Mouse (Mus musculus): ENCODE measurements around the gene Ankrd34a. TPM values are rescaled to one million over a fixed set of nuclear protein-coding genes. Genes with fewer than 3 reads are reported as not detected.
A peak's percentile ranks its signal among the peaks of the same experiment; 100 is the strongest.

Gene Ankrd34a
- total and polyA plus RNA-seq, 2 experiments from 2014 or later: 1.2 to 6.8 TPM

DNA sequence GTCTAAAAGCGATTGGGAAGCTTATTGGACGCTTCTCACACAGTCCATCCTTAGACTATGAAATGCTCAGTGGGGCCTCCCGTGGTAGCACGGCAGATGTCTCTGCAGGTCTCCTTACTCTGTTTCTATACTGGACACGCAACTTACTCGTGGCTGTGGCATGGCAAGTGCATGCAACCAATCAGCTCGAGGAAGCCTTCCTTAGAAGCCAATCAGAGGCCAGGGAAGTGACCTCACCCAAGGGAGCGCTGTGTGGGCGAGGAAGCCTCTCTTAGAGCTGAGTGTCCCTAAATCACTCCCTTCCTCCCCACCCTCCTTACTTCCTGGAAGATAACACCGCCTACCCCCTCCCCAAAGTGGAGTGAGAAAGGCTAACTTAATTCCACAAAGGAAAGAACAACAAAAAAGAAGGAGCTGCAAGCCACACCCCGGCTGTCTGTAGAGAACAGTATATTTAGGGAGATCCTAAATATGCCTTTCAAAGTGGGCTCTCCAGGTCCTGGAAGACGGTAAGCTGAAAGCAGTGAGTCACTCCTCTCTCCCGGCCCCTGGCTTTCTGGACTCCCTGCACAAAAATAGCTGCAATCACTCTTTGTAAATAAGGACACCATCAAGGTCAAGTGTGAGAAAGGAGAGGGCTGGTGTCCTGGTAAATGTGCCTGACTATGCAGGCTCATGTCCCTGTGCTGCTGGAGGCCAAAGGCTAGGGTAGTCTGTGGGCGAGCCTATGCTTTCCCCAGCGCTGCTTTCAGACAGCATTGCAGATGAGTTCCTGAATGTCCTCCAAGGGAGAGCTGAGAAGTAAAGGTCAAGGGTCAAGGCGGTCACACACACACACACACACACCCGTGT, 19.5 kb upstream of the Ankrd34a start, which contains the start of gene Gm16253:
Gene Gm16253, plus strand, starts transcription at position 295 of the 852 bp plus-strand sequence.
- TF ChIP-seq EP300 (IDR thresholded peaks at IDR 0.05; ENCODE audit: low read depth) (0 out of 2 replicates have a peak, but pooled peaks have one; percentile 67), CTCF (IDR thresholded peaks at IDR 0.05; ENCODE audit: low read depth) (peak; percentile 32)
- WGBS: 6% methylated on average over 17 of the region's 17 CpGs
- Histone ChIP-seq H3K9ac (replicated peaks; ENCODE audit: low read depth, low read length) (peak within 1 kb of the TSS; percentile 61), H3K4me2 (ENCODE audit: low read depth, low read length) (peak within 1 kb of the TSS; percentile 40), H3K4me1 (ENCODE audit: control insufficient read depth, insufficient read depth) (peaks cover 68% of the 10 kb centered on the region), H3K4me3 (ENCODE audit: low read depth, low read length) (peak within 1 kb of the TSS; percentile 6), H3K27ac (ENCODE audit: low read depth) (peak within 1 kb of the TSS; percentile 99), H3K27me3 (ENCODE audit: control insufficient read depth, insufficient read depth, low read length) (no peaks in the 10 kb centered on the region), H3K36me3 (replicated peaks; ENCODE audit: control insufficient read depth, insufficient read depth, low read length) (no peaks in the 10 kb centered on the region), H3K9me3 (replicated peaks; ENCODE audit: control insufficient read depth, low read length) (no peaks in the 10 kb centered on the region)
- DNase-seq (ENCODE audit: low spot score): peak; percentile 98
- ATAC-seq (ENCODE audit: insufficient read depth, low read depth): peak; percentile 87

DNA sequence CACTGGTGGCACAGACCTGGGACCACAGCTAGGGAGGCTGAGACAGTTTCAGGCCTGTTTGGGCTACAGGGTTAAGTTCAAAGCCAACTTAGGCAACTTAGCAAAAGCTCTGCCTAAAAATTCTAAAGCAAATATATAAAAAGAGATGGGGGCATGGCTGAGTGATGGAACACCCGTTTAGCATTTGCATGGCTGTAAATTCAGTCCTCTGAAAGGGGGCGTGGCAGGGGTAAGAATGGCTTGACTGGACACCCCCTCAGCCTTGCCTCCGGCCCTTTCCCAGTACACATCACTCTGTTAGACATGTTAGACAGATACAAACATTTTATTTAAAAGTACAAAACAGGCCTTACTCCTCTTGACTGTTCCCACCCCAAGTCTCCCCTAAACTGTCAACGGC, 18.9 kb upstream of the Ankrd34a start:
- Histone ChIP-seq H3K9ac (replicated peaks; ENCODE audit: low read depth, low read length) (peak overlapping the region; percentile 61), H3K27ac (ENCODE audit: low read depth) (peak overlapping the region; percentile 99), H3K9me3 (replicated peaks; ENCODE audit: control insufficient read depth, low read length) (no peaks in the 10 kb centered on the region), H3K27me3 (ENCODE audit: control insufficient read depth, insufficient read depth, low read length) (no peaks in the 10 kb centered on the region), H3K4me1 (ENCODE audit: control insufficient read depth, insufficient read depth) (peaks cover 61% of the 10 kb centered on the region), H3K36me3 (replicated peaks; ENCODE audit: control insufficient read depth, insufficient read depth, low read length) (no peaks in the 10 kb centered on the region), H3K4me2 (ENCODE audit: low read depth, low read length) (peak overlapping the region; percentile 40), H3K4me3 (ENCODE audit: low read depth, low read length) (no peak overlapping the region)
- ATAC-seq (ENCODE audit: insufficient read depth, low read depth) (no peak), DNase-seq (ENCODE audit: low spot score) (peak; percentile 12)
- 58% methylated on average over 4 of the region's 4 CpGs for WGBS
- TF ChIP-seq EP300 (IDR thresholded peaks at IDR 0.05; ENCODE audit: low read depth): no peak
- no peak for TF ChIP-seq CTCF (IDR thresholded peaks at IDR 0.05; ENCODE audit: low read depth)

GRCm38 (mm10) chr3:96578561-96579238, 17.7 kb upstream of the Ankrd34a start:
- Histone ChIP-seq H3K27ac (ENCODE audit: low read depth) (peak overlapping the region; percentile 99), H3K27me3 (ENCODE audit: control insufficient read depth, insufficient read depth, low read length) (no peaks in the 10 kb centered on the region), H3K4me3 (ENCODE audit: low read depth, low read length) (no peak overlapping the region), H3K36me3 (replicated peaks; ENCODE audit: control insufficient read depth, insufficient read depth, low read length) (no peaks in the 10 kb centered on the region), H3K4me2 (ENCODE audit: low read depth, low read length) (no peak overlapping the region), H3K9me3 (replicated peaks; ENCODE audit: control insufficient read depth, low read length) (no peaks in the 10 kb centered on the region), H3K4me1 (ENCODE audit: control insufficient read depth, insufficient read depth) (peaks cover 51% of the 10 kb centered on the region), H3K9ac (replicated peaks; ENCODE audit: low read depth, low read length) (no peak overlapping the region)
- no peak for TF ChIP-seq EP300 (IDR thresholded peaks at IDR 0.05; ENCODE audit: low read depth)
- no peak for TF ChIP-seq CTCF (IDR thresholded peaks at IDR 0.05; ENCODE audit: low read depth)
- ATAC-seq (ENCODE audit: insufficient read depth, low read depth) (no peak), DNase-seq (ENCODE audit: low spot score) (peak; percentile 4)
- 70% methylated on average over 12 of the region's 12 CpGs for WGBS

DNA sequence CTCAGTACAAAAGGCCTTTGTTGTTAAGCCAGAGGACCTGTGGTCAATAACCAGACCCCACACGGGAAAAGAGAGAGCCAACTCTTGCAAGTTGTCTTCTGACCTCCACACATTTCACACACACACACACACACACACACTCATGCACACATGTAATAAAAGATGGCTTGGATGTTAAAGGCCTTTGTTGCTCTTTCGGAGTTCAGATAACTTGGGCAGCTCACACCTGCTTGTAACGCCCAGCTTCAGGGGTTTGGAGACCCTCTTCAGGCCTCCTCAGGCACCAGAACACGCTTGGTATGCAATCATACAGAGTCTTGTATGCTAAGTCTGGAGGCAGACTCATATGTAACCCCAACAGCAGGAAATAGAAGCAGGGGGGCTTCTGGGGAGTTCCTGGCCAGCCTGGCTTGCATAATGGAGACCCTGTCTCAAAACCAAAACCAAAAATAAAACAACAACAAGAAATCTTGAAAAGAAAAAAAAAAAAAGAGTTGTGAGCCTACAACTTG, 17.1 kb upstream of the Ankrd34a start:
- Histone ChIP-seq H3K9ac (replicated peaks; ENCODE audit: low read depth, low read length) (no peak overlapping the region), H3K27me3 (ENCODE audit: control insufficient read depth, insufficient read depth, low read length) (no peaks in the 10 kb centered on the region), H3K27ac (ENCODE audit: low read depth) (peak overlapping the region; percentile 99), H3K9me3 (replicated peaks; ENCODE audit: control insufficient read depth, low read length) (no peaks in the 10 kb centered on the region), H3K36me3 (replicated peaks; ENCODE audit: control insufficient read depth, insufficient read depth, low read length) (no peaks in the 10 kb centered on the region), H3K4me1 (ENCODE audit: control insufficient read depth, insufficient read depth) (peaks cover 46% of the 10 kb centered on the region), H3K4me3 (ENCODE audit: low read depth, low read length) (no peak overlapping the region), H3K4me2 (ENCODE audit: low read depth, low read length) (peak overlapping the region; percentile 1; the same call in 1 of the 2 replicates)
- no peak for ATAC-seq (ENCODE audit: insufficient read depth, low read depth)
- WGBS: 76% methylated on average over 4 of the region's 4 CpGs
- DNase-seq (ENCODE audit: low spot score): peak; percentile 4
- TF ChIP-seq EP300 (IDR thresholded peaks at IDR 0.05; ENCODE audit: low read depth): no peak
- TF ChIP-seq CTCF (IDR thresholded peaks at IDR 0.05; ENCODE audit: low read depth): no peak

DNA sequence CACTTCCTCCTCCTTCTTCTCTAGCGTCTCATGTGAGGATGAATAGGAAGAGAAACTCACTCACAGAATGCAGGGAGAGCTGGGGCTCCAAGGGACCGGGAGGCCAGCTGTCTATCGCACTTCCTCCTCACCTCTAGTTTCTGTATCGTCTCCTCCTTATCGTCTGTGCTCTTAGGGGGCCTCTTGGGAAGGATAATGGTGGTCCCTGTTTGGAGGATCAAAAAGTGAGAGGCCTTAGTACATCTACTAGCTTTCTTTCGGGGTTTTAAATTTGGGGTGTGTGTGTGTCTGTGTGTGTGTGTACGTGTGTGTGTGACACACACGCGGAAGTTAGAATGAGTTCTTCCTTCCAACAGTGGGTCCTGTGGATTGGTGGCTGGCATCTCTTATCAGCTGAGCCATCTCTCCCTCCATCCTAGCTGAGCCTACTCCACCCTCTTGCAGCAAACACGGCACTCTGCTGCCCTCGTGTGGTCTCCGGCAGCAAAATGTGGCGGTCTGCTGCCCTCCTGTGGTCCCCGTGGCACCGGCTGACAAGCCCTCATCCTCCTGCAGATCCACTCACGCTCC, 16.5 kb upstream of the Ankrd34a start:
- 8% methylated on average over 15 of the region's 16 CpGs for WGBS
- H3K4me1 ChIP-seq (ENCODE audit: control insufficient read depth, insufficient read depth): peaks cover 39% of the 10 kb centered on the region

More for the DNA sequence above, 16.5 kb upstream of the Ankrd34a start:
- H3K4me2 ChIP-seq (ENCODE audit: low read depth, low read length): peak overlapping the region; percentile 46
- H3K9ac ChIP-seq (replicated peaks; ENCODE audit: low read depth, low read length): no peak overlapping the region
- H3K27me3 ChIP-seq (ENCODE audit: control insufficient read depth, insufficient read depth, low read length): no peaks in the 10 kb centered on the region
- peak overlapping the region; percentile 99 for H3K27ac ChIP-seq (ENCODE audit: low read depth)
- H3K4me3 ChIP-seq (ENCODE audit: low read depth, low read length): no peak overlapping the region
- ATAC-seq (ENCODE audit: insufficient read depth, low read depth): peak; percentile 12; the same call in 1 of the 2 replicates
- H3K9me3 ChIP-seq (replicated peaks; ENCODE audit: control insufficient read depth, low read length): no peaks in the 10 kb centered on the region
- no peaks in the 10 kb centered on the region for H3K36me3 ChIP-seq (replicated peaks; ENCODE audit: control insufficient read depth, insufficient read depth, low read length)
- TF ChIP-seq CTCF (IDR thresholded peaks at IDR 0.05; ENCODE audit: low read depth) (peak; percentile 100), EP300 (IDR thresholded peaks at IDR 0.05; ENCODE audit: low read depth) (no peak)
- peak; percentile 89 for DNase-seq (ENCODE audit: low spot score)

Measured in heart, postnatal 0 days (tissue).